Mouse (Mus musculus) macrophage (primary cell): ENCODE measurements around the gene Sec14l5. TPM values are rescaled to one million over a fixed set of nuclear protein-coding genes. Genes with fewer than 3 reads are reported as not detected.

Experiments used
- H3K27ac ChIP-seq: fragments of 350-480 bp; formaldehyde crosslinking; 2 replicates; pipeline ENCODE4 v1.9.0; 2021
- H3K36me3 ChIP-seq: fragments of 350-480 bp; formaldehyde crosslinking; 2 replicates; pipeline ENCODE4 v1.9.0; 2021; ENCODE audit errors: inconsistent target
- H3K4me3 ChIP-seq: fragments of 350-480 bp; formaldehyde crosslinking; 2 replicates; pipeline ENCODE4 v1.9.0; 2021; ENCODE audit errors: inconsistent target
- H3K79me2 ChIP-seq: fragments of 350-480 bp; formaldehyde crosslinking; 2 replicates; pipeline ENCODE4 v1.9.0; 2021; ENCODE audit errors: inconsistent target
- WGBS: methylation state at CpG from one replicate; pipeline ENCODE4 v1.1.7; 2026; ENCODE audit warnings: inconsistent platforms; ENCODE audit not compliant: missing documents; 5-methylcytosine and 5-hydroxymethylcytosine counted together
- polyA plus RNA-seq: library from polyadenylated mRNA; stranded (reverse); fragments of 250-400 nt; gene quantifications from 3 replicates; pipeline ENCODE4 v1.2.4, GENCODE M21; 2018; ENCODE audit warnings: inconsistent platforms

The Sec14l5 gene
- polyA plus RNA-seq, 1 experiment from 2014 or later = not detected

- Histone ChIP-seq H3K79me2 (no peaks in the 10 kb centered on the region), H3K4me3 (no peak overlapping the region), H3K27ac (no peak overlapping the region), H3K36me3 (no peaks in the 10 kb centered on the region)
- WGBS = 60% methylated on average over 8 of the region's 8 CpGs
Measured at GRCm38 (mm10) chr16:5135551-5136261, 11.2 kb upstream of the Sec14l5 start.

DNA sequence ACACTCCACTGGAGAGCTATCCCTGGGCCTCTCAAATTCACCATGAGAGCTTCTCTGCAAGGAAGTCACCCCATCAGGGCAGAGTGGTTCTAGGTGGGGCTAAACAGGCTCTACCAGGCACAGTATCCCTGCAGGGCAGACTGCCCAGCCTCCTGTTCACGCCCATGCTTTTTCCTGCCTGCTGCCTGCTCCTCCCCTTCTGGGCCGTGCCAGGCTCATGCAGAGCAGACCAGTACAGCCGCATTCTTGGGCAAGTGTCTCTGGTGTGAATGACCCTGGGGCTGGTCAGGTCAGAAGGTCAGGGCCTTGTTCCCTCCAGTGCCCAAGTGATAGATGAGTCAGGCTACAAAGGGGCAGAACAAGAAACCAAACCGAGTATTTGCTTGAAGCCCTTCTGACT is 10.4 kb upstream of the Sec14l5 start:
- no peak overlapping the region for H3K4me3 ChIP-seq
- H3K36me3 ChIP-seq = no peaks in the 10 kb centered on the region
- 55% methylated on average over 4 of the region's 4 CpGs for WGBS
- no peak overlapping the region for H3K27ac ChIP-seq
- no peaks in the 10 kb centered on the region for H3K79me2 ChIP-seq

DNA sequence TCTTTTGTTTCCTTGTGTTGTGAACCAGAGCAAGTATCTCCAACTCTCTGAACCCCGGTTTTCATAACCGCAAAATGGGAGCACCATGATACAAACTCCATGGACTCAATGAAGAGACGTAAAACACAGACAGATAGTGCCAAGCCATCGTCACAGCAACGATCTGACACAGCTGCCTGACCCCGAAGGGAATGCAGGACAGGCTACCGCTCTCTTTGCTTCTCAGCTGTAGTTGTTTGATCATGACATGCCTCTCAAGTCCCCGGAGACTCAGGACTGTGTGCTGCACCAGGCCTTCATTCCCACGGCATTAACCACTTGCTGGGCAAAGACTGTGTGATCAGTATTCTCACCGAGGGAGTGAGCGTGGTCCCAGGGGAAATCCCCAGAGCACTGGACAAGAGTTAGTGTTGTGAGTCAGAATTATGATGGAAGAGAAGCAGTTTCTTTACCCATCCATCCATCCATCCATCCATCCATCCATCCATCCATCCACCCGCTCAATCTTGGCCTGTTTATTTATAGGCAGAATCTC is 9.8 kb upstream of the Sec14l5 start:
- Histone ChIP-seq H3K4me3 (no peak overlapping the region), H3K36me3 (no peaks in the 10 kb centered on the region), H3K79me2 (no peaks in the 10 kb centered on the region), H3K27ac (no peak overlapping the region)
- WGBS = 94% methylated on average over 12 of the region's 12 CpGs

GRCm38 (mm10) chr16:5139741-5140140 is 7.2 kb upstream of the Sec14l5 start:
- no peak overlapping the region for H3K27ac ChIP-seq
- H3K36me3 ChIP-seq = no peaks in the 10 kb centered on the region
- no peak overlapping the region for H3K4me3 ChIP-seq
- WGBS = 83% methylated on average over 4 of the region's 4 CpGs
- no peaks in the 10 kb centered on the region for H3K79me2 ChIP-seq

DNA sequence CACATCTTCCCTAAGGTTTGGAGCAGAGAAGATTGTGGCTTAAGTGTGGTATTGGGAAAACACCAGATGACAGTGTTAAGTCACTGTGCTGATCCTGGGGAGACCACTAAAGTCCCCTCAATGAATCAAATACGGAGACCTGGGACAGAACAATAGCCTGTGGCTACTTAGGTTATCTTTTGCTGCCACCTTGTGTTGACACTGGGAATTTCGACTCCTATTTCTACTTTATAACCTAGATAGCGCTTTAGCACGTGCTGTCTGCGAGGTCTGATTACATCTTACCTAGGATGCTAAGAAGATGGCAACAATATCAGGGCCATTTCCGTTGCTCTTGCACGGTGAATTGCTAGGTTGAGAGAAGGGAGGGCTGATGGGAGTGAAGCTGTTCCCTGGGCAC is 1.3 kb upstream of the Sec14l5 start:
- H3K27ac ChIP-seq = no peak overlapping the region
- under 1% methylated on average over 7 of the region's 7 CpGs for WGBS
- no peaks in the 10 kb centered on the region for H3K79me2 ChIP-seq
- no peaks in the 10 kb centered on the region for H3K36me3 ChIP-seq
- no peak overlapping the region for H3K4me3 ChIP-seq

GRCm38 (mm10) chr16:5146367-5147036 is 407 bp upstream of the Sec14l5 start:
- Histone ChIP-seq H3K27ac (no peak overlapping the region), H3K36me3 (no peaks in the 10 kb centered on the region), H3K4me3 (no peak overlapping the region), H3K79me2 (no peaks in the 10 kb centered on the region)
- 2% methylated on average over 25 of the region's 26 CpGs for WGBS

GRCm38 (mm10) chr16:5150544-5150943 is 3.6 kb downstream of the Sec14l5 start:
- Histone ChIP-seq H3K4me3 (no peak overlapping the region), H3K36me3 (no peaks in the 10 kb centered on the region), H3K27ac (no peak overlapping the region), H3K79me2 (no peaks in the 10 kb centered on the region)
- WGBS = 85% methylated on average over 9 of the region's 10 CpGs

DNA sequence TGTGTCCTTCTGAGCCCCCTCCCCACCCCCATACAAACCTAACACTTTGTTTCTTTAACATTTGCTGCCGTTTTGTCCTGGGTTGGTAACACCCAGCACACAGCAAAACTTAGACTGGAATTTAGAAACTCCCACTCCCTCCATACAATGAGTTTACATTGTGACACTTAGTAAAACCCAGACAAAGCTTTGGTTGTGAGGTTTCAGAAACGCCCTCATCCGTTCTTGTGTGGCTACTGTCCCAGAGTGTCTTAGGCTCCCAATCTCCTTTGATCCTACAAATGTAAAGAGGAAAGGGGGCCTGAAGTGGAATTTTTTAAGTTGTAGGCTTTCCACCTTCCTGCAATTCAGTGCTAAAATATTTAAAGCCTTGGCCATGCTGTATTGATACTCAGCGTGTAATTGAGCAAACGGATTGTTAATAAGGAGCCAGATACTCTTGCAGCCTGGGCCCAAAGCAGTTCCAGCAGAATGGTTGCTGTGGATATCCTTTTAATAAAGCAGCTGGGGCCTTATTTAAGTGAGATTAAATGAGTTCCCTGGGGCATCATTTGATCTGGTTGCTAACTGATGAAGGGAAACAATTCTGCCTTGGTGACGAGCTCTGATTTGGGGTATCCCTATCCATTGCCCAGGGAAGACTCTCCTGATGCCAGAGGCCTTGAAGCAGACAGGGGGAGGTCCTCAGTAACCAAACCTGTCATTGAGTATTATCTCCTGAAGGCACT is 6.6 kb downstream of the Sec14l5 start:
- Histone ChIP-seq H3K79me2 (no peaks in the 10 kb centered on the region), H3K4me3 (no peak overlapping the region), H3K36me3 (no peaks in the 10 kb centered on the region), H3K27ac (no peak overlapping the region)
- 78% methylated on average over 6 of the region's 6 CpGs for WGBS

- H3K27ac ChIP-seq = no peak overlapping the region
- no peaks in the 10 kb centered on the region for H3K79me2 ChIP-seq
- 66% methylated on average over 3 of the region's 3 CpGs for WGBS
- no peaks in the 10 kb centered on the region for H3K36me3 ChIP-seq
- no peak overlapping the region for H3K4me3 ChIP-seq
Measured at GRCm38 (mm10) chr16:5155014-5155413, 8.1 kb downstream of the Sec14l5 start.

- no peak overlapping the region for H3K4me3 ChIP-seq
- H3K36me3 ChIP-seq = no peaks in the 10 kb centered on the region
- no peak overlapping the region for H3K27ac ChIP-seq
- H3K79me2 ChIP-seq = no peaks in the 10 kb centered on the region
- WGBS = 80% methylated on average over 2 of the region's 2 CpGs
Measured at GRCm38 (mm10) chr16:5156495-5156894, 9.6 kb downstream of the Sec14l5 start.

DNA sequence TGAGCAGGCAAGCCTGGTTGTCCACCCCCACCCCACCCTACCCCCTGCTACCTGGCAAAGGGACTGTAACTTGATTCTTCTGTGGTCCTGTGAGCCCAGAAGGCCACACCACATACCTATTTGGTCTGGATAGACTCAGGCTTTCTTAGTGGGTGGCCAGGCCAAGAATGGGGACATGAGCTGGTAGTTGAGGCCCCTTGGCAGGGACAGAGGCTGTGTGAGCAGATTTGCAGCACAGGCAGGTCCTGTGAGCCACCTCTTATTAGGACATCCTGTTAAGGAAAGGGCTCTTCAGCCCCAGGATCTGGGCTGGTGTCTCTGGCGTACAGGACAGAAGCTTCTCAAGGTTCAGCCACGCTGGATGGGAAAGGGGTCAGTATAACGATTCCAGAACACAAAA is 10.2 kb downstream of the Sec14l5 start:
- no peak overlapping the region for H3K27ac ChIP-seq
- no peak overlapping the region for H3K4me3 ChIP-seq
- no peaks in the 10 kb centered on the region for H3K36me3 ChIP-seq
- H3K79me2 ChIP-seq = no peaks in the 10 kb centered on the region
- 70% methylated on average over 3 of the region's 3 CpGs for WGBS

DNA sequence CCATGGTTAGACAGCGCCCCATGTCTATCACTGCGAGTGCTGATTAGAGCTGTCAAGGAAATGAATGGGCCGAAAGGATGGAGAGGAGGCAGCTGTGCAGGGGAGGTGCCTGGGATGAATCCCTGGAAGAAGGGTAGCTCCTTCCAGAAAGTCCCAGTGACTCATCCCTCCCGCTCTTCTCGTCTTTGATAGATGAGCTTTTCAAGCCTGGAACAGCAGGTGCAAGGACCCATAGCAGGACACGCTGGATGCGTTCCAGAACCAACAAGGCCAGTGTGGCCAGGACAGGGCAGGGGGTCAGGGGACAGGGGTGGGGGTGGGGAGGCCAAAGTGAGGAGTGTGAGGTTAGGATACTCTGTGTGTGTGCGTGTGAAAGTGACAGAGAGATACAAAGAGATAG is 12.3 kb downstream of the Sec14l5 start:
- Histone ChIP-seq H3K27ac (no peak overlapping the region), H3K79me2 (no peaks in the 10 kb centered on the region), H3K36me3 (no peaks in the 10 kb centered on the region), H3K4me3 (no peak overlapping the region)
- 87% methylated on average over 8 of the region's 8 CpGs for WGBS

GRCm38 (mm10) chr16:5164327-5164726 is 17.4 kb downstream of the Sec14l5 start:
- Histone ChIP-seq H3K27ac (no peak overlapping the region), H3K4me3 (no peak overlapping the region), H3K79me2 (no peaks in the 10 kb centered on the region), H3K36me3 (no peaks in the 10 kb centered on the region)
- WGBS = 19% methylated on average over 5 of the region's 6 CpGs

DNA sequence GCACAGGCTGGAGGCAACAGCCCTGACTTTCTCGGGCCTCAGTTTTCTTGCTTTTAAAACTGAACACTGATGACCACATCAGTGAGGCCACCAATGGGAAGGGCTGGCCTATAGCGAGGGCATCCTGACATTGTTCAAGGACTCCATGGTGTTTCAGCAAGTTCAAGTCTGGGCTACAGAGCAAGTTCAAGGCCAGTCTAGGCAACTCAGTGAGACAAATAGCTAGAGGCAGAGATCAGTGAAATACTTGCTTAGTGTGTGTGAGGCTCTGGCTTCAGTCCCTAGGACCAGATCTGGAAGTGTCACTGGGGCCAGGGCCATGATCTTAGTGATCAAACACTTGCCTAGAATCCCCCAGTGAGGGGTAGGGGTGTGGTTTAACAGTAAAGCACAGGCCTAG is 21.1 kb downstream of the Sec14l5 start:
- no peak overlapping the region for H3K27ac ChIP-seq
- H3K4me3 ChIP-seq = no peak overlapping the region
- no peaks in the 10 kb centered on the region for H3K36me3 ChIP-seq
- WGBS = 100% methylated on average over 2 of the region's 2 CpGs
- no peaks in the 10 kb centered on the region for H3K79me2 ChIP-seq

DNA sequence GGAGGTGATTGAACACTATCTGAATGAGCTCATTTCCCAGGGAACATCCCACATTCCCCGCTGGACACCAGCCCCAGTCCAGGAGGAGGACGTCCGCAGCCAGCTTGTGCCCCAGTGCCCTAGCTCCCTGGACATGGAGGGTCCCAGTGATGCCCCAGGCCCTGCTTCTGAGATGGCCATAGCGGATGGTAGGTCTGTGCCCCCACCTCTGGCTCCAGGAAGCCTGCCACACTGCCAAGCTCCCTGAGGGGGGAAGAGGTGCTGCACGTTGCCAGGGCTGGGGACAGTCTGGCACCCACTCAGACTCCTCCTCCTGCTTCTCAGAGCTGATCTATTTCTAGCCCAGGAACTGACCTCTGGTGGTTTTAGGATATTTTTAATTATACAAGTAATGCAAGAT is 21.9 kb downstream of the Sec14l5 start:
- H3K27ac ChIP-seq = no peak overlapping the region
- H3K4me3 ChIP-seq = no peak overlapping the region
- H3K79me2 ChIP-seq = no peaks in the 10 kb centered on the region
- 66% methylated on average over 5 of the region's 5 CpGs for WGBS
- no peaks in the 10 kb centered on the region for H3K36me3 ChIP-seq
